Mouse (Mus musculus): ENCODE measurements around the gene Sirpa. TPM values are rescaled to one million over a fixed set of nuclear protein-coding genes. Genes with fewer than 3 reads are reported as not detected.

Sirpa gene
- total and polyA plus RNA-seq, 3 experiments: 20.4 to 30.6 (median 27.1) TPM

DNA sequence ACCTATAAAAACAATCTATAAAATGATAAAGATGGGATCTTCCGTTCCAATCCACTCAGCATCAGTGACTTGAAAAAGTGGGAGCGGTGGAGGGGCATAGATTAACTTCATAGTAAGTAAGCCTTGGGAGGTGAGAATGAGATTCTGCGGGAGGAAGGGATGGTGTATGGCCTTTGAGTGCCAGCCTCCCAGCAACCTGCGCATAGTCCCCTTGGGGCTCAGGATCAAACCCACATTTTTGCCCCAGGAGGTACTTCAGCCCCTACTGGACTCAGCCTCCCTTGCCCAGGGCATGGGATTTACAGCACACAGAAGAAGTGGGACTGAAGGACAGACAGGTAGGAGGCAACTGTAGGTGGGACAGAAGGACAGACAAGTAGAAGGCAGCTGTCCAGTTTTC is 2.6 kb downstream of the Sirpa start:
- peak overlapping the region; percentile 24; the same call in 1 of the 2 replicates for H3K9ac ChIP-seq (ENCODE audit: insufficient read depth, low read depth)
- H3K4me2 ChIP-seq (ENCODE audit: insufficient read depth, low read depth, poor library complexity, severe bottlenecking): peak overlapping the region; percentile 46
- peak overlapping the region; percentile 83 for H3K27ac ChIP-seq (ENCODE audit: insufficient read depth, low read depth)
- DNase-seq (ENCODE audit: extremely low read depth): no peak
- H3K4me1 ChIP-seq (ENCODE audit: control insufficient read depth in 1 of 2, insufficient read depth in 2 of 2): peaks cover 22 to 73% of the 10 kb centered on the region in 2 experiments; a peak in 3 of 4 replicates
- no peaks in the 10 kb centered on the region for H3K27me3 ChIP-seq (replicated peaks)
- peak overlapping the region in 1 of 3 experiments; percentile 12 for H3K4me3 ChIP-seq (replicated peaks in 1 of 3; ENCODE audit: low read depth in 2 of 3, low read length in 2 of 3, poor library complexity in 1 of 3)
- in situ Hi-C loops (cut with MboI; ENCODE audit: low pct_ligation_motif_present, low pct_unique_long_range_greater_than_20kb, low sequenced_read_pairs): no loop called here
- H3K36me3 ChIP-seq (replicated peaks in 1 of 2; ENCODE audit: control insufficient read depth in 1 of 2, insufficient read depth in 1 of 2, low read length in 1 of 2): peaks cover 0 to 36% of the 10 kb centered on the region in 2 experiments
- TF ChIP-seq SMC3 (IDR thresholded peaks at IDR 0.05; ENCODE audit: low read depth, low read length) (no peak), UBTF (IDR thresholded peaks at IDR 0.05; ENCODE audit: low read depth, low read length) (no peak), CHD1 (IDR thresholded peaks at IDR 0.05; ENCODE audit: low read depth, low read length) (peak; percentile 39; the same call in 1 of the 2 replicates), ZMIZ1 (IDR thresholded peaks at IDR 0.05; ENCODE audit: low read depth, low read length) (no peak), JUND (conservative IDR thresholded peaks at IDR 0.05; ENCODE audit: low read depth, low read length) (no peak), ZC3H11A (IDR thresholded peaks at IDR 0.05; ENCODE audit: low read depth, low read length) (no peak), MEF2A (IDR thresholded peaks at IDR 0.05; ENCODE audit: borderline replicate concordance, low read depth, low read length) (no peak)
- peaks cover 7% of the 10 kb centered on the region for H3K79me2 ChIP-seq (replicated peaks; ENCODE audit: control insufficient read depth, extremely low read depth, insufficient read depth, poor library complexity, severe bottlenecking)
- dilution Hi-C loops (cut with MboI; ENCODE audit: extremely low pct_ligation_motif_present, extremely low pct_unique_long_range_greater_than_20kb, low sequenced_read_pairs): no loop called here
- H3K9me3 ChIP-seq (replicated peaks; ENCODE audit: low read length): no peaks in the 10 kb centered on the region

DNA sequence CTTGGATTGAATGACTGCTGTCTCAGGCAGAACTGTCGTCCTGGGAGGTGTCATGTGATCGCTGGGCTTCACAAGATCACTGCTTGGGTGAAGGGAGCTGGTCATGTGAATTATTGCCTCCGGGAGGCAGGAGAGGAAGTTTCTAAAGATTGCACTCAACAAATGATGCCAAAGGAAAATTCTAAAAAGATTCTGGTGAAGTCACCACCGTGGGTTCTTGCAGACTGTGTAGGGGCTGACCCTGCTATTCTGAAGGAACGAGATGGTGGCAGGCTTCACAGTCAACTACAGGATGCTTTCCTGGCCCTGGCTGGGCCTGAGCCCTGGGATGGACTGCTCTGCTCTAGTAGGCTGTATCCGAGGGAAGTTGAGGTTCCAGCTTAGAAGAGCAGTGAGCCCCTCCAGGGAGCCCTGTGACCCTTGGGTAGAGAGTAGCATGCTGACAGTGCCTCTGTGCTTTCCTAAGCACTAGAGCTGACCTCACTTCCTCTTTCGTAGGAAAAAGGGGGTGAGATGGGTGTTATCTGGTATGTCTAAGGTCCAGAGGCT is 3.1 kb downstream of the Sirpa start:
- Histone ChIP-seq H3K36me3 (replicated peaks in 1 of 2; ENCODE audit: control insufficient read depth in 1 of 2, insufficient read depth in 1 of 2, low read length in 1 of 2) (peaks cover 0 to 37% of the 10 kb centered on the region in 2 experiments), H3K79me2 (replicated peaks; ENCODE audit: control insufficient read depth, extremely low read depth, insufficient read depth, poor library complexity, severe bottlenecking) (peaks cover 7% of the 10 kb centered on the region), H3K9ac (ENCODE audit: insufficient read depth, low read depth) (peak overlapping the region; percentile 24), H3K27me3 (replicated peaks) (no peaks in the 10 kb centered on the region), H3K4me1 (ENCODE audit: control insufficient read depth in 1 of 2, insufficient read depth in 2 of 2) (peaks cover 17 to 72% of the 10 kb centered on the region in 2 experiments; a peak in 3 of 4 replicates), H3K4me3 (replicated peaks in 1 of 3; ENCODE audit: low read depth in 2 of 3, low read length in 2 of 3, poor library complexity in 1 of 3) (peak overlapping the region in 1 of 3 experiments; percentile 5), H3K9me3 (replicated peaks; ENCODE audit: low read length) (no peaks in the 10 kb centered on the region), H3K27ac (ENCODE audit: insufficient read depth, low read depth) (peak overlapping the region; percentile 83), H3K4me2 (ENCODE audit: insufficient read depth, low read depth, poor library complexity, severe bottlenecking) (peak overlapping the region; percentile 46)
- peak; percentile 81 for DNase-seq (ENCODE audit: extremely low read depth)
- in situ Hi-C loops (cut with MboI; ENCODE audit: low pct_ligation_motif_present, low pct_unique_long_range_greater_than_20kb, low sequenced_read_pairs) (no loop called here), dilution Hi-C loops (cut with MboI; ENCODE audit: extremely low pct_ligation_motif_present, extremely low pct_unique_long_range_greater_than_20kb, low sequenced_read_pairs) (no loop called here)
- TF ChIP-seq KAT2A (IDR thresholded peaks at IDR 0.05; ENCODE audit: insufficient replicate concordance, low read length) (no peak), MYC (IDR thresholded peaks at IDR 0.05; ENCODE audit: low read depth, low read length) (peak; percentile 74; the same call in 1 of the 2 replicates), USF1 (IDR thresholded peaks at IDR 0.05; ENCODE audit: low read depth, low read length) (peak; percentile 63), ETS1 (conservative IDR thresholded peaks at IDR 0.05; ENCODE audit: low read depth, low read length) (peak; percentile 36; the same call in 1 of the 2 replicates), CHD2 (IDR thresholded peaks at IDR 0.05; ENCODE audit: low read length) (no peak), MAZ (IDR thresholded peaks at IDR 0.05; ENCODE audit: low read depth, low read length) (no peak), BHLHE40 (IDR thresholded peaks at IDR 0.05; ENCODE audit: low read depth, low read length) (peak; percentile 73), EP300 (IDR thresholded peaks at IDR 0.05; ENCODE audit: low read length) (peak; percentile 72), NELFE (IDR thresholded peaks at IDR 0.05; ENCODE audit: low read depth, low read length) (peak; percentile 57), POLR2A (IDR thresholded peaks at IDR 0.05; ENCODE audit: low read depth, low read length) (peak; percentile 64), JUN (IDR thresholded peaks at IDR 0.05; ENCODE audit: insufficient read depth, low read depth, low read length) (peak; percentile 63), CTCF (conservative IDR thresholded peaks at IDR 0.05 in 1 of 2, IDR thresholded peaks at IDR 0.05 in 1 of 2; ENCODE audit: low read depth in 2 of 2, low read length in 2 of 2) (no peak), MAX (IDR thresholded peaks at IDR 0.05; ENCODE audit: low read length) (peak; percentile 46; the same call in 1 of the 2 replicates), TBP (conservative IDR thresholded peaks at IDR 0.05; ENCODE audit: low read depth, low read length) (0 out of 2 replicates have a peak, but pooled peaks have one; percentile 45), SIN3A (IDR thresholded peaks at IDR 0.05; ENCODE audit: low read length) (no peak), MAFK (IDR thresholded peaks at IDR 0.05; ENCODE audit: insufficient replicate concordance, low read length) (no peak), ELF1 (IDR thresholded peaks at IDR 0.05; ENCODE audit: low read depth, low read length) (peak; percentile 24; the same call in 1 of the 2 replicates), HCFC1 (IDR thresholded peaks at IDR 0.05; ENCODE audit: low read depth, low read length) (no peak), MXI1 (IDR thresholded peaks at IDR 0.05; ENCODE audit: low read depth, low read length) (peak; percentile 52; the same call in 1 of the 2 replicates), RAD21 (IDR thresholded peaks at IDR 0.05; ENCODE audit: low read depth, low read length) (no peak), TCF12 (IDR thresholded peaks at IDR 0.05; ENCODE audit: low read depth, low read length) (peak; percentile 47), JUND (conservative IDR thresholded peaks at IDR 0.05; ENCODE audit: low read depth, low read length) (peak; percentile 53; the same call in 1 of the 2 replicates), E2F4 (IDR thresholded peaks at IDR 0.05; ENCODE audit: insufficient replicate concordance, low read depth, low read length) (no peak), USF2 (conservative IDR thresholded peaks at IDR 0.05; ENCODE audit: low read depth, low read length) (peak; percentile 70), IRF4 (IDR thresholded peaks at IDR 0.05; ENCODE audit: low read depth, low read length) (peak; percentile 82), CHD1 (IDR thresholded peaks at IDR 0.05; ENCODE audit: low read depth, low read length) (0 out of 2 replicates have a peak, but pooled peaks have one; percentile 18), ZMIZ1 (IDR thresholded peaks at IDR 0.05; ENCODE audit: low read depth, low read length) (no peak)
